Mouse (Mus musculus) midbrain, embryonic 14.5 days (tissue): ENCODE results near the gene Fam184b. TPM values are rescaled to one million over a fixed set of nuclear protein-coding genes. Genes with fewer than 3 reads are reported as not detected.

Source experiments
- ATAC-seq: fragments of 200-750 bp; cut with Nextera tagmentation; 2 replicates; pipeline ENCODE4 v1.8.0; 2017; ENCODE audit warnings: moderate number of reproducible peaks, moderate library complexity; ENCODE audit not compliant: low FRiP score, low TSS enrichment
- DNase-seq: peaks from one replicate; pipeline ENCODE4 v3.0.0-alpha.2; 2015
- H3K27ac ChIP-seq: fragments of 300-500 bp; sonication (generic); replicated peaks from 2 replicates; pipeline ENCODE4 v1.5.1; 2014; ENCODE audit warnings: mild to moderate bottlenecking, low read depth, low read length, moderate library complexity
- H3K27me3 ChIP-seq: fragments of 300-500 bp; sonication (generic); 2 replicates; pipeline ENCODE4 v1.6.1; 2014; ENCODE audit warnings: low read length, control low read depth, mixed read lengths; ENCODE audit not compliant: control insufficient read depth, insufficient read depth
- H3K36me3 ChIP-seq: fragments of 300-500 bp; sonication (generic); 2 replicates; pipeline ENCODE4 v1.6.1; 2014; ENCODE audit warnings: low read length, control low read depth; ENCODE audit not compliant: control insufficient read depth, insufficient read depth
- H3K4me1 ChIP-seq: fragments of 300-500 bp; sonication (generic); 2 replicates; pipeline ENCODE4 v1.6.1; 2014; ENCODE audit warnings: mild to moderate bottlenecking, antibody characterized with exemption, low read length, control low read depth; ENCODE audit not compliant: control insufficient read depth, insufficient read depth
- H3K4me2 ChIP-seq: fragments of 300-500 bp; sonication (generic); 2 replicates; pipeline ENCODE4 v1.6.1; 2014; ENCODE audit warnings: mild to moderate bottlenecking, low read length, moderate library complexity
- H3K4me3 ChIP-seq: fragments of 300-500 bp; sonication (generic); replicated peaks from 2 replicates; pipeline ENCODE4 v1.5.1; 2014; ENCODE audit warnings: low read depth, low read length
- H3K9ac ChIP-seq: fragments of 300-500 bp; sonication (generic); replicated peaks from 2 replicates; pipeline ENCODE4 v1.6.1; 2014; ENCODE audit warnings: mild to moderate bottlenecking, low read length, moderate library complexity
- H3K9me3 ChIP-seq: fragments of 300-500 bp; sonication (generic); 2 replicates; pipeline ENCODE4 v1.6.1; 2016; ENCODE audit warnings: low read length, control low read depth, mixed read lengths; ENCODE audit not compliant: control insufficient read depth
- WGBS: fragments of 180-500 bp; shearing (Covaris S2); extraction: QIAGEN DNeasy Blood & Tissue Kit; methylation state at CpG from one replicate; pipeline ENCODE4 v1.1.7; 2014; 5-methylcytosine and 5-hydroxymethylcytosine counted together
- polyA plus RNA-seq: library from polyadenylated mRNA; unstranded; fragments of >200 nt; fragmentation: Nextera tagmentation; extraction: Ambion mirVana; gene quantifications from 2 replicates; pipeline ENCODE4 v1.2.1, GENCODE M21; 2014

Gene Fam184b
- polyA plus RNA-seq, 1 experiment from 2014 or later: 3.8 TPM

- WGBS: 90% methylated on average over 2 of the region's 2 CpGs
- DNase-seq (no peak), ATAC-seq (no peak)
- H3K9me3 ChIP-seq: no peaks in the 10 kb centered on the region
- H3K4me2 ChIP-seq: no peak overlapping the region
- no peaks in the 10 kb centered on the region for H3K27me3 ChIP-seq
- H3K9ac ChIP-seq: no peak overlapping the region
- H3K4me1 ChIP-seq: no peaks in the 10 kb centered on the region
- H3K4me3 ChIP-seq: no peak overlapping the region
- H3K27ac ChIP-seq: no peak overlapping the region
- H3K36me3 ChIP-seq: no peaks in the 10 kb centered on the region
Measured at GRCm38 (mm10) chr5:45481125-45481524, 158.3 kb downstream of the Fam184b start.

GRCm38 (mm10) chr5:45480066-45480465 is 159.3 kb downstream of the Fam184b start:
- 88% methylated on average over 1 of the region's 1 CpGs for WGBS
- no peak for DNase-seq
- Histone ChIP-seq H3K4me3 (no peak overlapping the region), H3K4me2 (no peak overlapping the region), H3K27me3 (no peaks in the 10 kb centered on the region), H3K4me1 (no peaks in the 10 kb centered on the region), H3K36me3 (no peaks in the 10 kb centered on the region), H3K9ac (no peak overlapping the region), H3K9me3 (no peaks in the 10 kb centered on the region), H3K27ac (no peak overlapping the region)
- no peak for ATAC-seq

Other genes with a start within 250 kb of the Fam184b start
- gene Qdpr, start 189.4 kb downstream of the Fam184b start, polyA plus RNA-seq: 86.8 and 102 TPM in 2 replicates
- gene Clrn2, start 185.9 kb downstream of the Fam184b start, polyA plus RNA-seq: not detected in 2 replicates
- gene Lap3, start 146.2 kb downstream of the Fam184b start, polyA plus RNA-seq: 25.8 and 36.3 TPM in 2 replicates
- 288 and 301 TPM in 2 replicates for gene Med28, start 119.4 kb downstream of the Fam184b start, polyA plus RNA-seq
- 6.5 and 13.3 TPM in 2 replicates for gene Ncapg, start 30.3 kb upstream of the Fam184b start, polyA plus RNA-seq
- 84.7 and 88.5 TPM in 2 replicates for gene Lcorl, start 218.0 kb upstream of the Fam184b start, polyA plus RNA-seq